Comparison of ENCODE assay signal across 8 mouse cellular contexts in the genomic region with DNA sequence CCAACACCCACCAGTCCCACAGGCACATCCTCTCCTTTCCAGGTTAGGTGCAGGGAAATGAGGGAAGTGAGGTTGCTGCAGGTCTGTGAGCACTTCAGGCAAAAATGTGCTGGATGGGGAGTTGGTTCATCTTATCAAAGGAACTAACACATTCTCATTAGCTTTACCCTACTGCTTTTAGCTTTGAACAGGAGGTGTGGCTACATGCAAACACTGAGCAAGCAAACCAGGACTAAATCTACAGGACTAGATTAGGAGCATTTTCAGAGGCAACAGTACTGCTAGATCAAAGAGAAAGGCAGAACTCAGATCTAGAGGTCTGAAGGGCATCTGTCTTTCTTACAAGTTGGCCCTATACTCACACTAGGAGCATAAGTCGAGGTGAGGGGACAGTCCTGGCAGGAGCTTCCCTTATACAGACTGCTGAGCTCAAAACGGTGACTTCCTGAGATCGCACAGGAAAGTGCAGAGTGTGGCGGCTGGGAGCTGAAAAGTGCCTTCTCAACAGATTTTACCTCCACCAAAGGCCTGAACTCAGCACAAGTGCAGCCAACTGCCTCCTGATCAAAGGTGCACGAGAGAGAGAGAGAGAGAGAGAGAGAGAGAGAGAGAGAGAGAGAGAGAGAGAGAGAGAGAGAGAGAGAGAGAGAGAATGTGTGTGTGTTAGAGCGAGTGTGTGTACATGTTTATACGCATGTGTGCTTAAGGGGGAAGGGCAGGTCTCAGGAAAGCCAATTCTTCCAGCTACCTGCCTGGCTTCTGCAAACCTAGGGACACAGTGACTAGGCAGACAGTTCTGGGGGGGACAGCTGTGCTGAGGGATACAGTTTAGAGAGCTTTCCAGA. TPM values are rescaled to one million over a fixed set of nuclear protein-coding genes. Genes with fewer than 3 reads are reported as not detected.
DNase-seq lines count a peak whose midpoint lies in the region; ATAC-seq and TF ChIP-seq lines count a peak whose summit lies in the region.

No protein-coding gene starts in this region.

- H3K4me3 ChIP-seq in lung, embryonic 14.5 days (ENCODE audit: low read depth, low read length) = peak overlapping the region; percentile 15
- H3K4me3 ChIP-seq in lung, adult 2 months (replicated peaks; ENCODE audit: extremely low read depth, low read depth, low read length) = no peak overlapping the region
- peak overlapping the region; percentile 99 for H3K4me3 ChIP-seq in embryonic facial prominence, embryonic 10.5 days
- peak overlapping the region; percentile 63 for H3K4me3 ChIP-seq in intestine, postnatal 0 days (ENCODE audit: low read depth, low read length)
- H3K4me3 ChIP-seq in midbrain, embryonic 10.5 days = peak overlapping the region; percentile 97

- peaks cover 30% of the 10 kb centered on the region for H3K36me3 ChIP-seq in lung, embryonic 14.5 days (ENCODE audit: insufficient read depth)
- peaks cover 41% of the 10 kb centered on the region for H3K36me3 ChIP-seq in embryonic facial prominence, embryonic 10.5 days (replicated peaks)
- H3K36me3 ChIP-seq in intestine, postnatal 0 days (ENCODE audit: control insufficient read depth, insufficient read depth) = peaks cover 21% of the 10 kb centered on the region
- peaks cover 36% of the 10 kb centered on the region for H3K36me3 ChIP-seq in midbrain, embryonic 10.5 days

- DNase-seq in lung, embryonic 14.5 days = no peak
- no peak for DNase-seq in lung, adult 2 months
- no peak for DNase-seq in embryonic facial prominence, embryonic 10.5 days (ENCODE audit: low spot score)
- no peak for DNase-seq in midbrain, embryonic 10.5 days (ENCODE audit: low spot score)
- DNase-seq in adrenal gland, postnatal 14 days = no peak
- no peak for DNase-seq in cerebellum, adult 18-20 months
- no peak for DNase-seq in urinary bladder, postnatal 25 days (ENCODE audit: low spot score)

- no peak for TF ChIP-seq CTCF in lung, embryonic 14.5 days (IDR thresholded peaks at IDR 0.05; ENCODE audit: low read depth)
- no peak for TF ChIP-seq CTCF in lung, adult 2 months (IDR thresholded peaks at IDR 0.05; ENCODE audit: insufficient read depth, low read length)
- TF ChIP-seq CTCF in intestine, postnatal 0 days (IDR thresholded peaks at IDR 0.05; ENCODE audit: low read depth) = no peak

- peak overlapping the region; percentile 86 for H3K4me2 ChIP-seq in lung, embryonic 14.5 days
- peak overlapping the region; percentile 88 for H3K4me2 ChIP-seq in intestine, postnatal 0 days (replicated peaks; ENCODE audit: low read depth)

- peaks cover 19% of the 10 kb centered on the region for H3K4me1 ChIP-seq in lung, embryonic 14.5 days (ENCODE audit: insufficient read depth)
- H3K4me1 ChIP-seq in lung, adult 2 months (ENCODE audit: control insufficient read depth, insufficient read depth, low read length) = peaks cover 24% of the 10 kb centered on the region
- H3K4me1 ChIP-seq in embryonic facial prominence, embryonic 10.5 days = peaks cover 39% of the 10 kb centered on the region
- H3K4me1 ChIP-seq in intestine, postnatal 0 days (replicated peaks; ENCODE audit: control insufficient read depth, insufficient read depth, low read length) = peaks cover 9% of the 10 kb centered on the region
- peaks cover 54% of the 10 kb centered on the region for H3K4me1 ChIP-seq in midbrain, embryonic 10.5 days

- no peaks in the 10 kb centered on the region for H3K9me3 ChIP-seq in lung, embryonic 14.5 days (ENCODE audit: low read depth, low read length)
- H3K9me3 ChIP-seq in embryonic facial prominence, embryonic 10.5 days = no peaks in the 10 kb centered on the region
- H3K9me3 ChIP-seq in intestine, postnatal 0 days (ENCODE audit: control insufficient read depth) = no peaks in the 10 kb centered on the region
- H3K9me3 ChIP-seq in midbrain, embryonic 10.5 days (replicated peaks) = no peaks in the 10 kb centered on the region

- ATAC-seq in lung, embryonic 14.5 days (ENCODE audit: insufficient read depth) = no peak
- ATAC-seq in intestine, postnatal 0 days = no peak

- peak overlapping the region; percentile 70 for H3K27ac ChIP-seq in lung, embryonic 14.5 days (ENCODE audit: low read depth)
- H3K27ac ChIP-seq in embryonic facial prominence, embryonic 10.5 days (replicated peaks) = peak overlapping the region; percentile 42
- peak overlapping the region; percentile 91 for H3K27ac ChIP-seq in intestine, postnatal 0 days (ENCODE audit: low read depth, low read length)
- H3K27ac ChIP-seq in midbrain, embryonic 10.5 days (replicated peaks) = peak overlapping the region; percentile 55; the same call in 1 of the 2 replicates

- H3K27me3 ChIP-seq in lung, embryonic 14.5 days (ENCODE audit: insufficient read depth, low read length) = no peaks in the 10 kb centered on the region
- H3K27me3 ChIP-seq in embryonic facial prominence, embryonic 10.5 days (replicated peaks; ENCODE audit: low read depth, poor library complexity, severe bottlenecking) = no peaks in the 10 kb centered on the region
- H3K27me3 ChIP-seq in intestine, postnatal 0 days (replicated peaks; ENCODE audit: control insufficient read depth, insufficient read depth, low read length) = no peaks in the 10 kb centered on the region
- no peaks in the 10 kb centered on the region for H3K27me3 ChIP-seq in midbrain, embryonic 10.5 days (ENCODE audit: low read depth, poor library complexity, severe bottlenecking)

- TF ChIP-seq POLR2A in lung, adult 2 months (IDR thresholded peaks at IDR 0.05; ENCODE audit: borderline replicate concordance, extremely low read depth, low read depth, low read length) = no peak

- peak overlapping the region; percentile 47 for H3K9ac ChIP-seq in lung, embryonic 14.5 days
- peak overlapping the region; percentile 80 for H3K9ac ChIP-seq in intestine, postnatal 0 days (ENCODE audit: low read depth, low read length)

- 26% methylated on average over 7 of the region's 7 CpGs for WGBS in lung, embryonic 14.5 days
- WGBS in lung, adult 2 months = 18% methylated on average over 7 of the region's 7 CpGs
- WGBS in embryonic facial prominence, embryonic 10.5 days = 49% methylated on average over 7 of the region's 7 CpGs
- WGBS in intestine, postnatal 0 days = 19% methylated on average over 7 of the region's 7 CpGs
- 47% methylated on average over 7 of the region's 7 CpGs for WGBS in midbrain, embryonic 10.5 days

RNA-seq across cellular contexts. Expression of a gene that starts 2.3 kb away (rescaled TPM):
- polyA plus RNA-seq in lung, embryonic 14.5 days (2014; fragmentation: Nextera tagmentation; extraction: Ambion mirVana) = 25.3 and 28.6 TPM in 2 replicates
- polyA plus RNA-seq in lung, adult 2 months (2012; rRNA removed) = 41.5 and 51.3 TPM in 2 replicates
- polyA plus RNA-seq in embryonic facial prominence, embryonic 10.5 days (2016; fragmentation: Nextera tagmentation; extraction: Ambion mirVana) = 24.2 and 25.1 TPM in 2 replicates
- 40.2 and 49.1 TPM in 2 replicates for polyA plus RNA-seq in intestine, postnatal 0 days (2015; fragmentation: Nextera tagmentation; extraction: Ambion mirVana)
- 19.8 and 23.0 TPM in 2 replicates for polyA plus RNA-seq in midbrain, embryonic 10.5 days (2016; fragmentation: Nextera tagmentation; extraction: Ambion mirVana)
- total RNA-seq in adrenal gland, postnatal 14 days (2021) = 51.8 and 55.3 TPM in 2 replicates

RNA-seq across cellular contexts. Expression of a gene that starts 6.1 kb away (rescaled TPM):
- polyA plus RNA-seq in lung, embryonic 14.5 days (2014; fragmentation: Nextera tagmentation; extraction: Ambion mirVana) = 26.1 and 33.1 TPM in 2 replicates
- polyA plus RNA-seq in lung, adult 2 months (2012; rRNA removed) = 75.2 and 84.1 TPM in 2 replicates
- polyA plus RNA-seq in embryonic facial prominence, embryonic 10.5 days (2016; fragmentation: Nextera tagmentation; extraction: Ambion mirVana) = 27.7 and 29.5 TPM in 2 replicates
- polyA plus RNA-seq in intestine, postnatal 0 days (2015; fragmentation: Nextera tagmentation; extraction: Ambion mirVana) = 73.1 and 77.7 TPM in 2 replicates
- 34.2 and 37.4 TPM in 2 replicates for polyA plus RNA-seq in midbrain, embryonic 10.5 days (2016; fragmentation: Nextera tagmentation; extraction: Ambion mirVana)
- total RNA-seq in adrenal gland, postnatal 14 days (2021) = 37.1 and 39.7 TPM in 2 replicates

RNA-seq across cellular contexts. Expression of a gene that starts 12.5 kb away (rescaled TPM):
- polyA plus RNA-seq in lung, embryonic 14.5 days (2014; fragmentation: Nextera tagmentation; extraction: Ambion mirVana) = 29.0 and 29.8 TPM in 2 replicates
- 4.1 and 4.5 TPM in 2 replicates for polyA plus RNA-seq in lung, adult 2 months (2012; rRNA removed)
- 32.7 and 33.7 TPM in 2 replicates for polyA plus RNA-seq in embryonic facial prominence, embryonic 10.5 days (2016; fragmentation: Nextera tagmentation; extraction: Ambion mirVana)
- polyA plus RNA-seq in intestine, postnatal 0 days (2015; fragmentation: Nextera tagmentation; extraction: Ambion mirVana) = 5.3 and 6.5 TPM in 2 replicates
- 37.6 and 43.4 TPM in 2 replicates for polyA plus RNA-seq in midbrain, embryonic 10.5 days (2016; fragmentation: Nextera tagmentation; extraction: Ambion mirVana)
- total RNA-seq in adrenal gland, postnatal 14 days (2021) = 1.6 TPM in 2 replicates

RNA-seq across cellular contexts. Expression of a gene that starts 13.4 kb away (rescaled TPM):
- 95.3 and 99.5 TPM in 2 replicates for polyA plus RNA-seq in lung, embryonic 14.5 days (2014; fragmentation: Nextera tagmentation; extraction: Ambion mirVana)
- 217 and 238 TPM in 2 replicates for polyA plus RNA-seq in lung, adult 2 months (2012; rRNA removed)
- 142 and 145 TPM in 2 replicates for polyA plus RNA-seq in embryonic facial prominence, embryonic 10.5 days (2016; fragmentation: Nextera tagmentation; extraction: Ambion mirVana)
- polyA plus RNA-seq in intestine, postnatal 0 days (2015; fragmentation: Nextera tagmentation; extraction: Ambion mirVana) = 320 and 378 TPM in 2 replicates
- 140 and 151 TPM in 2 replicates for polyA plus RNA-seq in midbrain, embryonic 10.5 days (2016; fragmentation: Nextera tagmentation; extraction: Ambion mirVana)
- 148 and 187 TPM in 2 replicates for total RNA-seq in adrenal gland, postnatal 14 days (2021)

RNA-seq across cellular contexts. Expression of a gene that starts 16.9 kb away (rescaled TPM):
- 1.1 TPM in 1 of 2 replicates, not detected in the other for polyA plus RNA-seq in lung, embryonic 14.5 days (2014; fragmentation: Nextera tagmentation; extraction: Ambion mirVana)
- polyA plus RNA-seq in lung, adult 2 months (2012; rRNA removed) = 1.1 and 3.1 TPM in 2 replicates
- not detected in 2 replicates for polyA plus RNA-seq in embryonic facial prominence, embryonic 10.5 days (2016; fragmentation: Nextera tagmentation; extraction: Ambion mirVana)
- polyA plus RNA-seq in intestine, postnatal 0 days (2015; fragmentation: Nextera tagmentation; extraction: Ambion mirVana) = not detected in 2 replicates
- polyA plus RNA-seq in midbrain, embryonic 10.5 days (2016; fragmentation: Nextera tagmentation; extraction: Ambion mirVana) = 0.15 TPM in 1 of 2 replicates, not detected in the other
- 0.94 TPM in 1 of 2 replicates, not detected in the other for total RNA-seq in adrenal gland, postnatal 14 days (2021)
